Mouse (Mus musculus): ENCODE data around the gene Mamdc4. TPM values are rescaled to one million over a fixed set of nuclear protein-coding genes. Genes with fewer than 3 reads are reported as not detected.

Mamdc4 gene
- 0.11 and 0.13 TPM in 2 replicates for total RNA-seq (2023)

DNA sequence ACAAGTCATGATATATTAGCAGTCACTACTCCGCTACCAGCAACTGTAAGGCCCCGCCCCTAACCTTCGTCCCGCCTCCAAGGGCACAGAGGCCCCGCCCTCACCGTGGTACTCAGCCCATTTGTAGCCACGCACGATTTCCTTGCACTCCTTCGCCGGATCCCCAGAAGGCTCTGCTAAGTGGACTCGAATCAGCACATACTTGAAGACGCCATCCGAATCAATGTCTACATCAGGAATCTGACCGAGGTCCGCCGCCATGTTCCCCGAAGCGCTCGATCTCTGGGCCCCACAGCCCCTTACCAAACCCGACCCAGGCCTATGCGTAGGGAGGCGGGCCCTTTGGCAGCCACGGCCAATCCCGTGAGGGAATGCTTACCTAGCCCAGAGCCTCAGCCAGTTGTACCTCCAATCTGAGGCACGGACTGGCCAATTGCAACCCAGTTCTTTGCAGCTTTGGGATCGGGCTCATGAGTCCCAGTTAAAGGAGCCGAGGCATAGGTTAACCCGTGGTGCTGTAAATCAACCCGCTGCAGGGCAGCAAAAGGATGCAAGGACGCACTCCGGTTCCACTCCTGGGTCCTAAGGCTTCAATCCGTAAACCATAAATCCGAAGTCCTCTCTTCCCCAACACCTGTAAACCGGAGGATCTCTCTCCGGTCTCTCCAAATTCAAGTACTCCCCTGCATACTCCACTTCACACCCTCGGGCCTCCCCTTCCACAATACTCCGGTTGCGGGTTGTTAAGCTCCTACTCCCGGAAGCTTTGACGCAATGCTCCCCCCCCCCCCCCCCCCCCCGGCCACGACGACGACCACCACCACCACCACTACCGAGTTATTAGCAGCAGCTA lies at the start of gene Mamdc4, which contains the start of gene Phpt1:
Mamdc4 (minus strand) TSS at position 267 of the 853 bp plus-strand sequence.
Phpt1 (minus strand) TSS at position 646 of the 853 bp plus-strand sequence.

DNA sequence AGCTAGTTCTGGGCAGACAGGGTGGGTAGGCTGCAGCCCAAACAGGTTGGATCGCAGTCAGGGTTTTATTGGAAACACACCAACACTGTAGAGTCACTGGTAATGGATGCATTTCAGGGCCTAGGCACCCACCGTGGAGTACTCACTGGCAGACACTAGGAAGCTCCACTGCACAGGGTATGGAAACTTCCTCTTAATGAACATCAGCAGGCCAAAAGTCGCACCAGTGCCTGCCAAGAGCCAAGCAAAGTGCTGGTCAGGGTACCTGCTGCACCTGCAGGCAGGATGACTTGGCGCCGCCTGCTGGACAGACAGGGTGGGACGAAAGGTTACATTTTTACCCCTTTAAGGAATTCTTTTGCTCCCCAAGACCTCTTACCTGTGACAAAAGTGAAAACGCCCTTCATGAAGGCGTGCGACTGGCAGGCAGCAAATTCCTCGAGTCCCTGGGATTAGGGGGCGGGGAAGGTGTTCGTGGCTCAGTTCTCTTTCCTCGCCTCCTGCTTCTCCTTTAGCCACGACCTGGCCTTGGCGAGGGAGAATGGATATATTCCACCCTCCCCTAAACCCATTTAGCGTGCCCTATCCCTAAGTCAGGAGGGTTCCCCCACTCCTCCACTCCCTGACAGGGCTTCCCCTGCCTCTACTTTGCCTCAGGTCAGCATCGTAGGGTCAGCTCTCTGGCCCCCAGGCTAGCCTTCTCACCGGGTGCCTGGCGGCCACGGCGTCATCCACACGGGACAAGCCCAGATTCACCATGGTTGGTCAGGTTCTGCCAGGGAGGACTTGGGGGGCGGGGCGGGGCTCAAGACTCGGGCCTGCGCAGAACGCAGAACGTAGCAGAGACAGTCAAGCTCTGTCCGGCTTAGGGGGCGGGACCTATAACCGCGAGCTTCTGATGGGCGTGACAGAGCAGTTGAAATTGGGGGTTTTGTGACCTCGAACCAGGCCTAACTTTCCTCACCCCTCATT lies 46.9 kb upstream of the Mamdc4 start, which contains the start of gene Tmem141:
Tmem141 (minus strand) TSS at position 777 of the 972 bp plus-strand sequence.

DNA sequence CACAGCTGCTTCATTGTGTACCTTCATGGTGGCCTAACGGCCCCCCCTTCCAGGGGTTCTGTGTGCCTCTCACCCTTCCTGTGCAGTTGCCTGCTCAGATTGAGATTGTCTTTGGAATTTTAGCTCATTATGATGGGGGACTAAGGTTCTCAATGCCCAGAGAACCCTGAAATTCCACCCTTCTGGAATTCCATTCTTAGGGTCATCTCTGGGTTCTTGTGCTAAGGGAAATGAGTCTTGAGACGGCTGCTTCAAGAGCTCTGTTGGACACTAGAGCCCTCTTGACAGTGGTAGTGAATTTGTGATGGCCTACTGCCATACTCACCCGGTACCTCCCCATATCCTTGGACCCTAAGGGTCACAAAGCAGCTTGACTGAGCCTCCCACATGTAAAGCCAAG lies 42.9 kb upstream of the Mamdc4 start, which contains the start of gene Ccdc183:
Ccdc183 (minus strand) TSS at position 101 of the 400 bp plus-strand sequence.

GRCm38 (mm10) chr2:25607761-25608622 lies 33.3 kb upstream of the Mamdc4 start, which contains the start of gene Rabl6:
Gene Rabl6 (minus strand): TSS chr2:25608521.

GRCm38 (mm10) chr2:25581294-25581864 lies 6.7 kb upstream of the Mamdc4 start, which contains the start of gene Ajm1:
Gene Ajm1 (minus strand): TSS chr2:25581757.

GRCm38 (mm10) chr2:25557221-25557963 lies 17.3 kb downstream of the Mamdc4 start, which contains the start of gene Edf1:
Gene Edf1 (plus strand): TSS chr2:25557847.

DNA sequence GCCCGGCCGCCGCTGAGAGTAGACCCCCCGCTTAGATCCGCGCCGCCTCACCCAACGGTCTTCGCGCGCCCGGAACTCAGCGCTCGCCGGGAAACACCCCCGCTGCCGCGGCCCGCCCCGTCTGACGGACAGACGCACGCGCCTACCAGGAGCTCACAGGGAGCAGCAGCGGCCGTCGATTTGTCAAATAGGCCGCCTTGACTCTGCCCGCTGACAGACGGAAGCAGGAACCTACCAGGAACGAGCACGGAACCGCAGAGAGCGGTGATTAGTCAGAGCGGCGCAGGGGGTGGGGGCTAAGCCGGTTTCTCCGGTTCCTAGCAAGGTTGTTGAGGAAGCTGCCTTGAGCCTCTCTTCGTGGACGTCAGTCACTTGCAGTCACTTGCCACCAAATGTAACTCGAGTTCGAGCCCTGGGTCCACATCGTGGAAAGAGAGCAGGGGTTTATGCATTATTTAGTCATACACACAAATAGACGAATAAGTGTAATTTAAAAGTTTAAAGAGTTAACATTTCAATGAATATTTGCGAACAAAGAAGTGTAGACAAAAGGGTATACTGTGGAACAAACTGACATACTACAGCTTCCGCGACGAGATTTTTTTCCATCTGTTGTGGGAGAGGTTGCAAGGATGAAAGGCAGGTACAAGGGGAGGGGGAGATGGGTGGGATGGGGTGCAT lies 27.7 kb downstream of the Mamdc4 start, which contains the start of gene Traf2:
Traf2 (minus strand) TSS at position 130 of the 681 bp plus-strand sequence.

Other genes with a start within 250 kb of the Mamdc4 start
- gene Man1b1, start 242.5 kb downstream of the Mamdc4 start, total RNA-seq (2023), result 30.4 and 42.8 TPM in 2 replicates
- 13.5 and 19.6 TPM in 2 replicates for gene Dpp7, start 218.5 kb downstream of the Mamdc4 start, total RNA-seq (2023)
- gene Uap1l1, start 209.2 kb downstream of the Mamdc4 start, total RNA-seq (2023), result 24.2 and 29.5 TPM in 2 replicates
- 8.6 and 10.6 TPM in 2 replicates for gene Sapcd2, start 202.5 kb downstream of the Mamdc4 start, total RNA-seq (2023)
- gene Entpd2, start 179.0 kb downstream of the Mamdc4 start, total RNA-seq (2023), result not detected in 2 replicates
- not detected in 2 replicates for gene Npdc1, start 175.5 kb downstream of the Mamdc4 start, total RNA-seq (2023)
- gene Fut7, start 151.6 kb downstream of the Mamdc4 start, total RNA-seq (2023), result 10.7 and 13.7 TPM in 2 replicates
- 19.6 and 21.3 TPM in 2 replicates for gene Abca2, start 146.1 kb downstream of the Mamdc4 start, total RNA-seq (2023)
- gene Clic3, start 118.0 kb downstream of the Mamdc4 start, total RNA-seq (2023), result not detected in 2 replicates
- gene Paxx, start 113.8 kb downstream of the Mamdc4 start, total RNA-seq (2023), result 43.8 and 56.9 TPM in 2 replicates
- not detected in 2 replicates for gene Ptgds, start 104.8 kb downstream of the Mamdc4 start, total RNA-seq (2023)
- gene Lcn12, start 80.9 kb downstream of the Mamdc4 start, total RNA-seq (2023), result not detected in 2 replicates
- 25.8 and 26.4 TPM in 2 replicates for gene Fbxw5, start 74.1 kb downstream of the Mamdc4 start, total RNA-seq (2023)
- 1.2 TPM in 1 of 2 replicates, not detected in the other for gene C8g, start 73.1 kb downstream of the Mamdc4 start, total RNA-seq (2023)
- gene Traf2, start 27.9 kb downstream of the Mamdc4 start, total RNA-seq (2023), result 20.3 and 26.7 TPM in 2 replicates
- gene Edf1, start 17.0 kb downstream of the Mamdc4 start, total RNA-seq (2023), result 56.8 and 74.8 TPM in 2 replicates
- gene Phpt1, start 379 bp upstream of the Mamdc4 start, total RNA-seq (2023), result 5.6 and 6.0 TPM in 2 replicates
- gene Ajm1, start 6.9 kb upstream of the Mamdc4 start, total RNA-seq (2023), result 1.6 TPM in 1 of 2 replicates, not detected in the other
- gene Rabl6, start 33.7 kb upstream of the Mamdc4 start, total RNA-seq (2023), result 38.3 and 38.7 TPM in 2 replicates
- gene Ccdc183, start 42.8 kb upstream of the Mamdc4 start, total RNA-seq (2023), result not detected in 2 replicates
- 1.6 and 3.9 TPM in 2 replicates for gene Tmem141, start 47.2 kb upstream of the Mamdc4 start, total RNA-seq (2023)
- 0.29 TPM in 1 of 2 replicates, not detected in the other for gene Fcna, start 53.2 kb upstream of the Mamdc4 start, total RNA-seq (2023)
- not detected in 2 replicates for gene Lcn8, start 78.3 kb upstream of the Mamdc4 start, total RNA-seq (2023)
- gene Lcn5, start 83.1 kb upstream of the Mamdc4 start, total RNA-seq (2023), result not detected in 2 replicates
- not detected in 2 replicates for gene Lcn6, start 101.9 kb upstream of the Mamdc4 start, total RNA-seq (2023)
- not detected in 2 replicates for gene Lcn10, start 107.9 kb upstream of the Mamdc4 start, total RNA-seq (2023)
- gene Obp2a, start 125.2 kb upstream of the Mamdc4 start, total RNA-seq (2023), result not detected in 2 replicates
- 3.0 and 5.2 TPM in 2 replicates for gene Bmyc, start 131.9 kb upstream of the Mamdc4 start, total RNA-seq (2023)
- gene Obp2b, start 162.2 kb upstream of the Mamdc4 start, total RNA-seq (2023), result not detected in 2 replicates
- gene Lcn3, start 190.7 kb upstream of the Mamdc4 start, total RNA-seq (2023), result not detected in 2 replicates
- not detected in 2 replicates for gene Lcn11, start 202.2 kb upstream of the Mamdc4 start, total RNA-seq (2023)
- gene Gm13539, start 207.4 kb upstream of the Mamdc4 start, total RNA-seq (2023), result not detected in 2 replicates
- not detected in 2 replicates for gene Glt6d1, start 241.0 kb upstream of the Mamdc4 start, total RNA-seq (2023)
- gene Lcn9, start 248.3 kb upstream of the Mamdc4 start, total RNA-seq (2023), result not detected in 2 replicates

Data from neutrophil, adult 65 days (primary cell).